Mouse (Mus musculus) frontal cortex, postnatal 25 days (tissue): ENCODE data around the gene Nfya.

ENCODE experiments used
- DNase-seq, 2 experiments: peaks; one replicate each; pipeline ENCODE4 v3.0.0; 2022; ENCODE audit warnings: low spot score in 2 of 2

The Nfya gene

GRCm38 (mm10) chr17:48409380-48410298 is at the start of gene Nfya, which contains the start of gene Oard1:
Gene Nfya, minus strand, starts transcription at chr17:48409906.
Gene Oard1, plus strand, starts transcription at chr17:48410014.
- peak; percentile 99 for DNase-seq

- DNase-seq: no peak
Observed at GRCm38 (mm10) chr17:48457971-48458653, 48.4 kb upstream of the Nfya start.

- no peak for DNase-seq
Observed at GRCm38 (mm10) chr17:48455955-48456354, 46.2 kb upstream of the Nfya start.

- DNase-seq: no peak
Observed at GRCm38 (mm10) chr17:48454688-48455087, 45.0 kb upstream of the Nfya start, which contains the start of gene Unc5cl. Gene Unc5cl, plus strand, starts transcription at chr17:48454901.

GRCm38 (mm10) chr17:48454190-48454589 is 44.5 kb upstream of the Nfya start:
- no peak for DNase-seq

- DNase-seq: no peak
Observed at GRCm38 (mm10) chr17:48453489-48453888, 43.8 kb upstream of the Nfya start.

GRCm38 (mm10) chr17:48451753-48452444 is 42.2 kb upstream of the Nfya start:
- DNase-seq: no peak

GRCm38 (mm10) chr17:48451353-48451675 is 41.6 kb upstream of the Nfya start, which contains the start of gene Tspo2:
Gene Tspo2, minus strand, starts transcription at chr17:48451522.
- no peak for DNase-seq

- no peak for DNase-seq
Observed at GRCm38 (mm10) chr17:48450666-48451352, 41.1 kb upstream of the Nfya start.

GRCm38 (mm10) chr17:48447675-48448074 is 38.0 kb upstream of the Nfya start:
- no peak for DNase-seq

GRCm38 (mm10) chr17:48443542-48444145 is 33.9 kb upstream of the Nfya start:
- DNase-seq: no peak

GRCm38 (mm10) chr17:48442745-48443457 is 33.2 kb upstream of the Nfya start:
- DNase-seq: no peak

- DNase-seq: no peak
Observed at GRCm38 (mm10) chr17:48437421-48437911, 27.8 kb upstream of the Nfya start.

GRCm38 (mm10) chr17:48436487-48436886 is 26.8 kb upstream of the Nfya start:
- DNase-seq: no peak

- DNase-seq: no peak
Observed at GRCm38 (mm10) chr17:48434479-48434878, 24.8 kb upstream of the Nfya start.

GRCm38 (mm10) chr17:48433689-48434330 is 24.1 kb upstream of the Nfya start:
- DNase-seq: no peak

GRCm38 (mm10) chr17:48433006-48433655 is 23.4 kb upstream of the Nfya start:
- no peak for DNase-seq

GRCm38 (mm10) chr17:48432158-48432980 is 22.7 kb upstream of the Nfya start, which contains the start of gene Apobec2:
Gene Apobec2, minus strand, starts transcription at chr17:48432930.
- DNase-seq: no peak
